Mouse (Mus musculus): ENCODE results near the gene Klf7. TPM values are rescaled to one million over a fixed set of nuclear protein-coding genes. Genes with fewer than 3 reads are reported as not detected.

Gene Klf7
- total RNA-seq, 2 experiments from 2014 or later = 30.1 to 31.9 TPM

- TF ChIP-seq CTCF (conservative IDR thresholded peaks at IDR 0.05) = no peak
- no peak overlapping the region for H3K27ac ChIP-seq
- no peak for DNase-seq (ENCODE audit: low spot score in 2 of 2)
- no peak overlapping the region for H3K4me3 ChIP-seq
Measured at GRCm38 (mm10) chr1:63998139-63998538, 123.9 kb downstream of the Klf7 start.

- Histone ChIP-seq H3K4me3 (no peak overlapping the region), H3K27ac (peak overlapping the region; percentile 85)
- no peak for TF ChIP-seq CTCF (conservative IDR thresholded peaks at IDR 0.05)
- DNase-seq (ENCODE audit: low spot score in 2 of 2) = no peak
Measured at GRCm38 (mm10) chr1:63995828-63996227, 126.3 kb downstream of the Klf7 start.

- peak; percentile 30 to 34 for DNase-seq (ENCODE audit: low spot score in 2 of 2)
- H3K4me3 ChIP-seq = peak overlapping the region; percentile 39
- no peak for TF ChIP-seq CTCF (conservative IDR thresholded peaks at IDR 0.05)
- H3K27ac ChIP-seq = peak overlapping the region; percentile 85
Measured at GRCm38 (mm10) chr1:63995137-63995492, 127.0 kb downstream of the Klf7 start.

GRCm38 (mm10) chr1:63994248-63995136 lies 127.6 kb downstream of the Klf7 start:
- no peak for TF ChIP-seq CTCF (conservative IDR thresholded peaks at IDR 0.05)
- Histone ChIP-seq H3K27ac (peak overlapping the region; percentile 85), H3K4me3 (peak overlapping the region; percentile 39)
- peak; percentile 41 to 44 for DNase-seq (ENCODE audit: low spot score in 2 of 2)

- no peak for DNase-seq (ENCODE audit: low spot score in 2 of 2)
- no peak overlapping the region for H3K4me3 ChIP-seq
- no peak overlapping the region for H3K27ac ChIP-seq
- TF ChIP-seq CTCF (conservative IDR thresholded peaks at IDR 0.05) = no peak
Measured at GRCm38 (mm10) chr1:63992506-63992905, 129.6 kb downstream of the Klf7 start.

- DNase-seq (ENCODE audit: low spot score in 2 of 2) = no peak
- TF ChIP-seq CTCF (conservative IDR thresholded peaks at IDR 0.05) = no peak
- Histone ChIP-seq H3K27ac (no peak overlapping the region), H3K4me3 (no peak overlapping the region)
Measured at GRCm38 (mm10) chr1:63990416-63990815, 131.7 kb downstream of the Klf7 start.

GRCm38 (mm10) chr1:63980733-63981132 lies 141.3 kb downstream of the Klf7 start:
- TF ChIP-seq CTCF (conservative IDR thresholded peaks at IDR 0.05) = no peak
- Histone ChIP-seq H3K4me3 (no peak overlapping the region), H3K27ac (no peak overlapping the region)
- no peak for DNase-seq (ENCODE audit: low spot score in 2 of 2)

Small RNA genes within 50 kb of the gene (microRNA-seq; reads per million reads assigned to microRNA genes)
- gene Mir6899 = 0 to 0.74 reads per million in 2 experiments

Data from layer of hippocampus, adult 2 months (tissue).